Mouse (Mus musculus): ENCODE data around the gene 6330409D20Rik. TPM values are rescaled to one million over a fixed set of nuclear protein-coding genes. Genes with fewer than 3 reads are reported as not detected.

Gene 6330409D20Rik
- total RNA-seq (2023): not detected

DNA sequence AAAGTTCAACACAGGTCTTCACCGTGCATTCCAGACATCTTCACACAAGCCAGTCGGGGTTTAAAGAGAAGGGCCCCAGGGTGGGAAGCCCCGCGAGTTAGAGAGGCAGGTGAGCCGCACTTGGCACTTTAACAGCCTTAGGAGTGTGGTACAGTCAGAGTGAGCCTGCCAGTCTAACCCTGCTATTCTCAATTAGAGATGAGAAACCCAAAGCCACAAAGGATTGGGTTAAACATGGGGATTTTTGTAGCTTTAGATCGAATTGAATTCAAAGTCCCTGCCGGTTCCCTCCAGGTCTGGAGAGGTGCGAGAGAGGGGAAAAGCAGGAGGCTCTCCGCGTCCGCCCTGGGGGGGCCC is at the start of gene 6330409D20Rik:
6330409D20Rik (minus strand) TSS at position 101 of the 357 bp plus-strand sequence.

DNA sequence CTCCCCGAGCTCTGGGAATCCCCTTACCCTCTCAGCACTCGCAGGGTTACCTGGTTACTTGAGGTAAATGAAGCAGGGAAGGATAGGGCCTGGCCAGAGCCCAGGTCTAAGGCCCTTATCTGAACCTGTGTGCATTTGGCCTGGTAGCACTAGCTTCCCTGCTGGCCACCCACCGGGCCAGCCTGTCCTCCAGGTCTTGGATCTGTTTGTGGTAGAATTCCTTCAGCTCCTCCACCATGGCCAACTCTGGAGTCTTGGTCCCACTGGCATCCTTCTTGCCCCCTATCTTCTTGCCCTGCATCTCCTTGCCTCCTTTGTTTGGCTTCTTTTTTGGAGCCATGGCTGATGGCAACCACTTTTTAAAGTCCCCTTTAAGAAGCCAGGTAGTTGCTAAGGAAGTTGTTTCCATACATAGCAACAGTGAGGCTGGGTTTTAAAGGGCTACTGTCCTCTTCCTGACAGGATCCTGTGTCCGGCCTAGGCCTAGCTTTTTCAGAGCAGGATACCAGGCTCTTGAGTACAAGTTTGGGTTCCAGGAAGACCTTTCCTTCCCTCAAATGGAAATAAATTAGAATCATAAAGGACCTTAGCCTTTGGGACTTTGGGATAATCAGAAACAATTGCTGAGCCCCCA is 43.3 kb upstream of the 6330409D20Rik start, which contains the start of gene Cfap157:
Cfap157 (minus strand) TSS at position 381 of the 634 bp plus-strand sequence.

DNA sequence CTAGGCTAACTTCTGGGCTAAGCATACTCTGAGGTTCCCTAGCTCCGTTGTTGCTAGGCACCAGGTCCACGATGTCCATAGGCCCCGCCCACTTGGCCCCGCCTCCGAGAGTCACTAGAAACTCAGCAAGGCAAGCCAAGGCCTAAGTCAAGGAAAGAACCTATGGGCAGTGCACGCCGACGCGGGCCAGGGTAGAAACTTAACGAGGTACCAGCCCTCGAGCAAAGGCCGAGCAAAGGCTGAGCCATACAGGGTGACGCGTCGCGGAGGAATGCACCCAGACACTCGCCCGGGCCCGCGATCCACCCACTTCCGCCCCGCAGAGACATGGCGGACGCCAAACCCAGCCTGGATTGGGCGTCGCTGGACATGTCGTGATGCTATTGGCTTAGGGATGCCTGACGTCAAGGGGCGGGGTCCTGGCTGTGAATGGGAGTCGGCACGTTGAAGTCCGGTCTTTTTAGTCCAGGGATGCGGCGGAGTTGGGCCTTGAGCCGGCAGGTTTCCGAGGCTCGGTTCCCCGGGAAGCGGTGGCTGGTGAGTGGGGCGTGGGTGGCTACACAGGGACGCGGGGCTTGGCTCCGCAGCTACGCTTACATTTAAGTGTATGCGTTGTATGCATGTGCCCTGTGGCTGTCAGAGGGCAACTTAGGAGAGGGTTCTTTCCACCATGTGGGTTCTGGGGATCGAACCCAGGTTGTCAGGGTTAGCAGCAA is 34.7 kb upstream of the 6330409D20Rik start, which contains the start of the genes Ttc16 and Ptrh1:
Ttc16 (minus strand) TSS at position 275 of the 716 bp plus-strand sequence.
Ptrh1 (plus strand) TSS at position 428 of the 716 bp plus-strand sequence.

DNA sequence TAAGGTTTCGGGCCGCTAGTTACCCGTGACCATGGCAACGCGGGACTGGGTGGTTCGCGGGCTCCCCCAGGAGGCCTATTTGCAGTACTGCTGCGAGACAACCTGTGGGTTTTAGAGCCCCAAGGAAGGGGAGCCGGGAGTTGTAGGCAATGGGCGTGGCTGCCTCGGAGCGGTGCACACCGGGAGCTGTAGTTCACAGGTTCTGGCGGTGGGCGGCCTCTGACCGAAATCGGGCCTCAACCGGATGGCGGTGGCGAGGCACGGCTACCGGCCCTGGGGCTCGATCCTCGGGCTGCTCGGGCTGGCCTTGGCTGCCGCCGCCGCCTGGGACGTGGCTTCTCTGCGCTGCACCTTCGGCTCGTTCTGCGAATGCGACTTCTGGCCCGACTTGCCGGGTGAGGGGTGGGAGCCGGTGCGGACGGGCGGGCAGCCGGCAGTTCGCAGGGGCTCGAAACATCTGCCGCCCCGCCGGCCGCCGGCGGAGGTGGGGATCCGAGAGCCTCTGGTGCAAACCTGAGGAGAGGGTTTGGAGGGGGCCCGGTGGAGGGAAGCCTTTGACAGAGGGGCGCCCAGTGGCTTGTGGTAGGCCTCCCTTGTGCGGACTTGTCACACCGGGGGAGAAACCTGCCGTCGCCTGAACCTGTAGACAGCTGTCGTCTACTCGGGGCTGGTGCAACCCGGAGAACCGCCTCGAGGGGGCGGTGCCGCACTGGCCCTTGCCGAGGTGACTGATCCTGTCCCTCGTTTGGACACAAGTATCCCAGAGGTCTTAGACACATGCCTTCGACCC is 16.4 kb upstream of the 6330409D20Rik start, which contains the start of gene Tor2a:
Tor2a (plus strand) TSS at position 179 of the 790 bp plus-strand sequence.

DNA sequence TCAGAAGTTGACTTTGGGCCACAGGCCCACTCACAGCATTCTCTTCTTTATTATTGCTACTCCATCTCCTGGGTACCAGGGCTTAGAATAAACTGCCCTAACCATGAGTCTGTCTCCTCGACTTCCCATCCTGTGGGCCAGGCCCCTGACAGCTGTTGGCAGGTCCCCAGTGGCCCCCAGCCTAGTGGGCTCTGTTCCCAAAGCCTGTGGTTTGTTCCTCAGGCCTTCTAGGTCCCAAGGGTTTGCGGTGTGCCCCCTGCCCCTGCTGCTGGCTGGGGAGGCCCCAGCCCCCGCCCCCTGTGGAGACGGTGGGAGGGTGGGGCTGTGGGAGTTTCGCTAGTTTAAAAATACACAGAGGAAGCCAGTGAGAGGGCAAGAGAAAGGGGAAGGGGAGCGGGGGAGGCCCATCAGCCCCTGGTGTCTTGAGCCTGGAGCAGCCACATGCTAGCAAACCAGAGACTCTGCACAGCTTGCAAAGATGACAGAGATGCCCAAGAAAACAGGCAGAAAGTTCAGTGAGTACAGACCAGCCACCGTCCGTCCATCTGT is 20.1 kb downstream of the 6330409D20Rik start, which contains the start of gene Sh2d3c:
Sh2d3c (plus strand) TSS at position 375 of the 549 bp plus-strand sequence.

DNA sequence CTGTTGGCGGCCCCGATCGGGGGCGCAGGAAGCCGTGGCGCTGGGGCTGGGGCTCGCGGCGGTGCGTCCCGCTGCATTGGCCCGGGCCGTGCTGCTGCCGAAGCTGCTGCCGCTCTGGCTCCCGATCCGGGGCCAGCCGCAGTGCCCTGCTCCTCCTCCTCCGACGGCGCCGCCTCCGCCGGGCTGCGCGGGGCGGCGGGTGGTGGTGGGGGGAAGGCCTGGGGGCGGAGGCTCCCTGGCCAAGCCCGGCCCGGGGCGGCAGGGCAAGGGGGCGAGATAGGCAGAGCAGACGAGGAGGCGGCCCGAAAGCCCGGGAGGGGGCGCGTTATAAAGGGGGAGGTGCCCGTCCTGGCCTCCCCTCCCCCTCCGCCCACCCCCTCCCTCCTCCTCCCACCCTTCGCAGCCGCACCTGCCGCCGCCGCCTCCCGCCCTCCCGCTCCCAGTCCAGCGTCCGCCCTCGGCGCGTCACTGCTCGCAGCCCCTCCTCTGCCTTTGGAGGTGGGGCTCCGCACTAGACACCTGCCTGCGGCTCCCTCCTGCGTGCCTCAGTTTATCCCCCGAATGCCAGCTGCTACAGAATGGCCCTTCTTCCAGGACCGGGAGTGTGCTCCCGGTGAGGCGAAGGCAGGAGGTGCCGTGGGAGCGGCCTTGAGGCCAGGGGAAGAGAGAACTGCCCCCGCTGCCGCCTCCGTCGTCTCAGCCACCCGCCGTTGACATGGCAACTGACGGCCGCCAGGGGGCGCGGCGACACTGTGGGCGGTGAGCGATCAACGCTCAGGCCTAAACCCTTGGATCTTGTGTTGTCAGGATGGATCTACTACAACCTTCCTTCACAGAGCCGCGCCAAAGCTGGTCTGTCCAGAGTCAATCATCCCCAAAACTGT is 27.6 kb downstream of the 6330409D20Rik start, which contains the start of gene Cdk9:
Cdk9 (minus strand) TSS at position 143 of the 884 bp plus-strand sequence.

DNA sequence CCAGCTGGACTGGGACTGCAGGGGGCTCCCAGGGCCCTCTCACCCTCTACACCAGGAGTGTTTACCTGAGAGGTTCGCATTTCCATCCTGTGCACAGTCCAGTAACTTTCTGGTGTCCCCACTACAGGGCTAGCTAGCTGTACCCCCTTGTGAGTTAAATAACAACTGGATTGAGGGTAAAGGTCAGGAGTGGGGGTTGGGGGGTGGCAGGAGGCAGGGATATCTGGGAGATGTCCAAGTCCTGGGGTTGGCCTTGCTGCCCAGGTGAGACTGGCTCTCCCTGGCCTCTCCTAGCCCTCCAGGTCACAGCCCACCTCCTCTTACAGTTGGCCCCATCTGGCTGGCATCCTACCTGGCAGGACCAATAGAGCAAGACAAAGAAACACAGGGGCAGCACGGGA is 36.8 kb downstream of the 6330409D20Rik start, which contains the start of gene Fpgs:
Fpgs (minus strand) TSS at position 125 of the 401 bp plus-strand sequence.

Other genes starting within 250 kb of the 6330409D20Rik start
- 10 to 100 TPM; 69.0 to 74.8 TPM for gene Fam102a, start 205.7 kb downstream of the 6330409D20Rik start, total RNA-seq (2023)
- 10 to 100 TPM; 63.0 to 66.8 TPM for gene Dpm2, start 170.2 kb downstream of the 6330409D20Rik start, total RNA-seq (2023)
- under 1 TPM in 1 of 2 experiments, not detected in 1; 0.56 TPM for gene Pip5kl1, start 166.2 kb downstream of the 6330409D20Rik start, total RNA-seq (2023)
- gene 9430097D07Rik, start 165.3 kb downstream of the 6330409D20Rik start, total RNA-seq (2023): not detected
- gene St6galnac4, start 153.9 kb downstream of the 6330409D20Rik start, total RNA-seq (2023): 10 to 100 TPM; 59.7 to 63.9 TPM
- 10 to 100 TPM in 1 of 2 experiments, 1 to 10 TPM in 1; 6.3 to 10.6 TPM for gene St6galnac6, start 141.3 kb downstream of the 6330409D20Rik start, total RNA-seq (2023)
- not detected for gene Ak1, start 119.3 kb downstream of the 6330409D20Rik start, total RNA-seq (2023)
- gene Eng, start 94.4 kb downstream of the 6330409D20Rik start, total RNA-seq (2023): under 1 TPM; 0.36 to 0.84 TPM
- gene Fpgs, start 36.9 kb downstream of the 6330409D20Rik start, total RNA-seq (2023): 10 to 100 TPM; 30.3 to 36.4 TPM
- 100 to 1,000 TPM; 160 to 188 TPM for gene Cdk9, start 27.9 kb downstream of the 6330409D20Rik start, total RNA-seq (2023)
- 100 to 1,000 TPM; 113 to 116 TPM for gene Sh2d3c, start 20.0 kb downstream of the 6330409D20Rik start, total RNA-seq (2023)
- gene Tor2a, start 16.2 kb upstream of the 6330409D20Rik start, total RNA-seq (2023): 10 to 100 TPM; 35.6 to 37.1 TPM
- under 1 TPM in 1 of 2 experiments, not detected in 1; 0.15 TPM for gene Ttc16, start 34.6 kb upstream of the 6330409D20Rik start, total RNA-seq (2023)
- gene Ptrh1, start 34.8 kb upstream of the 6330409D20Rik start, total RNA-seq (2023): 1 to 10 TPM; 2.5 to 3.8 TPM
- gene Cfap157, start 43.4 kb upstream of the 6330409D20Rik start, total RNA-seq (2023): not detected
- 1 to 10 TPM; 4.8 to 5.4 TPM for gene Stxbp1, start 106.2 kb upstream of the 6330409D20Rik start, total RNA-seq (2023)
- gene Fam129b, start 135.1 kb upstream of the 6330409D20Rik start, total RNA-seq (2023): 1 to 10 TPM in 1 of 2 experiments, under 1 TPM in 1; 0.80 to 1.8 TPM
- 100 to 1,000 TPM; 830 to 892 TPM for gene Rpl12, start 220.5 kb upstream of the 6330409D20Rik start, total RNA-seq (2023)
- gene Lrsam1, start 220.6 kb upstream of the 6330409D20Rik start, total RNA-seq (2023): 10 to 100 TPM; 19.2 to 19.4 TPM
- 10 to 100 TPM in 1 of 2 experiments, 1 to 10 TPM in 1; 7.0 to 11.9 TPM for gene Slc2a8, start 241.1 kb upstream of the 6330409D20Rik start, total RNA-seq (2023)

Data from B cell, adult 67 days (primary cell).